In genomic region chr6:90736074-90736672, GRCm38 (mm10) we compare ENCODE assay signal across 8 mouse cellular contexts.
A peak's percentile ranks its signal among the peaks of the same experiment; 100 is the strongest.
DNase-seq lines count a peak whose midpoint lies in the region; ATAC-seq and TF ChIP-seq lines count a peak whose summit lies in the region.

No protein-coding gene starts in this region.

- TF ChIP-seq CTCF in heart, adult 2 months (IDR thresholded peaks at IDR 0.05) = no peak

- no peak for TF ChIP-seq EP300 in heart, adult 2 months (IDR thresholded peaks at IDR 0.05; ENCODE audit: insufficient read depth, low read depth, low read length)

- peak overlapping the region; percentile 85 for H3K27ac ChIP-seq in heart, adult 2 months
- H3K27ac ChIP-seq in embryonic facial prominence, embryonic 14.5 days (replicated peaks; ENCODE audit: low read depth, low read length) = no peak overlapping the region; the same call in 1 of the 2 replicates
- H3K27ac ChIP-seq in hindbrain, embryonic 14.5 days = peak overlapping the region; percentile 74
- peak overlapping the region; percentile 47 for H3K27ac ChIP-seq in limb, embryonic 15.5 days
- H3K27ac ChIP-seq in neural tube, embryonic 14.5 days (ENCODE audit: low read depth, low read length) = 0 out of 2 replicates have a peak overlapping the region, but pooled peaks have one; percentile 34

- H3K9ac ChIP-seq in heart, adult 2 months (ENCODE audit: low read depth, low read length) = peak overlapping the region; percentile 73
- peak overlapping the region; percentile 79 for H3K9ac ChIP-seq in embryonic facial prominence, embryonic 14.5 days (ENCODE audit: low read depth, low read length)
- peak overlapping the region; percentile 88 for H3K9ac ChIP-seq in hindbrain, embryonic 14.5 days
- peak overlapping the region; percentile 61 for H3K9ac ChIP-seq in limb, embryonic 15.5 days
- peak overlapping the region; percentile 96 for H3K9ac ChIP-seq in neural tube, embryonic 14.5 days (replicated peaks; ENCODE audit: low read depth, low read length)

- peak; percentile 51 for ATAC-seq in embryonic facial prominence, embryonic 14.5 days (ENCODE audit: low read depth)
- peak; percentile 69 for ATAC-seq in hindbrain, embryonic 14.5 days (ENCODE audit: low FRiP score)
- ATAC-seq in limb, embryonic 15.5 days (ENCODE audit: insufficient number of reproducible peaks, low FRiP score, low TSS enrichment, low read depth) = 0 out of 2 replicates have a peak, but pooled peaks have one; percentile 15
- peak; percentile 53 for ATAC-seq in neural tube, embryonic 14.5 days (ENCODE audit: low read depth)

- H3K36me3 ChIP-seq in heart, adult 2 months (ENCODE audit: control insufficient read depth, insufficient read depth, low read length) = no peaks in the 10 kb centered on the region
- no peaks in the 10 kb centered on the region for H3K36me3 ChIP-seq in embryonic facial prominence, embryonic 14.5 days (ENCODE audit: control insufficient read depth, insufficient read depth, low read length)
- H3K36me3 ChIP-seq in hindbrain, embryonic 14.5 days (replicated peaks; ENCODE audit: control insufficient read depth, insufficient read depth) = no peaks in the 10 kb centered on the region
- H3K36me3 ChIP-seq in limb, embryonic 15.5 days = no peaks in the 10 kb centered on the region
- no peaks in the 10 kb centered on the region for H3K36me3 ChIP-seq in neural tube, embryonic 14.5 days (ENCODE audit: control insufficient read depth, insufficient read depth, low read length)

- peaks cover 18% of the 10 kb centered on the region for H3K4me1 ChIP-seq in heart, adult 2 months (ENCODE audit: control insufficient read depth, insufficient read depth, low read length)
- peaks cover 10% of the 10 kb centered on the region for H3K4me1 ChIP-seq in embryonic facial prominence, embryonic 14.5 days (ENCODE audit: control insufficient read depth, insufficient read depth, low read length)
- H3K4me1 ChIP-seq in hindbrain, embryonic 14.5 days (replicated peaks; ENCODE audit: control insufficient read depth, insufficient read depth, low read length) = peaks cover 17% of the 10 kb centered on the region
- peaks cover 28% of the 10 kb centered on the region for H3K4me1 ChIP-seq in limb, embryonic 15.5 days
- H3K4me1 ChIP-seq in neural tube, embryonic 14.5 days (ENCODE audit: control insufficient read depth, insufficient read depth, low read length) = peaks cover 8% of the 10 kb centered on the region; the same call in 1 of the 2 replicates

- intact Hi-C loops in heart, adult 2 months (cut with DNase I) = loop anchor here (2.0 to 5.0 kb wide), 4 partner anchors 36 to 546 kb away; no protein-coding TSS in a partner anchor
- intact Hi-C loops in heart, postnatal 25 days (cut with DNase I) = loop anchor here (5.0 kb wide), 2 partner anchors 401 to 546 kb away; no protein-coding TSS in a partner anchor

- peak overlapping the region; percentile 82 for H3K4me3 ChIP-seq in heart, adult 2 months
- H3K4me3 ChIP-seq in embryonic facial prominence, embryonic 14.5 days (ENCODE audit: low read depth, low read length) = peak overlapping the region; percentile 82
- peak overlapping the region; percentile 87 for H3K4me3 ChIP-seq in hindbrain, embryonic 14.5 days (replicated peaks; ENCODE audit: low read length)
- H3K4me3 ChIP-seq in limb, embryonic 15.5 days = peak overlapping the region; percentile 78
- H3K4me3 ChIP-seq in neural tube, embryonic 14.5 days (ENCODE audit: low read depth, low read length) = peak overlapping the region; percentile 82

- WGBS in heart, adult 2 months = 1% methylated on average over 65 of the region's 69 CpGs
- WGBS in embryonic facial prominence, embryonic 14.5 days = 2% methylated on average over 28 of the region's 69 CpGs
- under 1% methylated on average over 55 of the region's 69 CpGs for WGBS in hindbrain, embryonic 14.5 days
- 1% methylated on average over 56 of the region's 69 CpGs for WGBS in limb, embryonic 15.5 days
- WGBS in neural tube, embryonic 14.5 days = under 1% methylated on average over 49 of the region's 69 CpGs

- H3K4me2 ChIP-seq in embryonic facial prominence, embryonic 14.5 days (ENCODE audit: low read depth, low read length) = peak overlapping the region; percentile 75
- peak overlapping the region; percentile 93 for H3K4me2 ChIP-seq in hindbrain, embryonic 14.5 days (replicated peaks)
- peak overlapping the region; percentile 96 for H3K4me2 ChIP-seq in limb, embryonic 15.5 days
- peak overlapping the region; percentile 99 for H3K4me2 ChIP-seq in neural tube, embryonic 14.5 days (ENCODE audit: low read depth, low read length)

- no peak for TF ChIP-seq POLR2A in heart, adult 2 months (IDR thresholded peaks at IDR 0.05; ENCODE audit: insufficient read depth, low read depth, low read length)

- no peaks in the 10 kb centered on the region for H3K9me3 ChIP-seq in embryonic facial prominence, embryonic 14.5 days (ENCODE audit: control insufficient read depth, low read length)
- no peaks in the 10 kb centered on the region for H3K9me3 ChIP-seq in hindbrain, embryonic 14.5 days (ENCODE audit: control insufficient read depth, low read length)
- H3K9me3 ChIP-seq in limb, embryonic 15.5 days = no peaks in the 10 kb centered on the region
- H3K9me3 ChIP-seq in neural tube, embryonic 14.5 days (ENCODE audit: control insufficient read depth, low read length) = no peaks in the 10 kb centered on the region

- H3K27me3 ChIP-seq in heart, adult 2 months (ENCODE audit: control insufficient read depth, insufficient read depth, low read length) = no peaks in the 10 kb centered on the region
- H3K27me3 ChIP-seq in embryonic facial prominence, embryonic 14.5 days (replicated peaks; ENCODE audit: control insufficient read depth, insufficient read depth, low read length) = no peaks in the 10 kb centered on the region
- no peaks in the 10 kb centered on the region for H3K27me3 ChIP-seq in hindbrain, embryonic 14.5 days (ENCODE audit: control insufficient read depth, insufficient read depth, low read length)
- H3K27me3 ChIP-seq in limb, embryonic 15.5 days = no peaks in the 10 kb centered on the region
- H3K27me3 ChIP-seq in neural tube, embryonic 14.5 days (ENCODE audit: control insufficient read depth, insufficient read depth, low read length) = no peaks in the 10 kb centered on the region

- peaks cover 2% of the 10 kb centered on the region; the same call in 1 of the 2 replicates for H3K79me2 ChIP-seq in heart, adult 2 months (replicated peaks; ENCODE audit: control insufficient read depth, insufficient read depth, low read length)

- peak; percentile 69 to 70 for DNase-seq in heart, adult 2 months
- no peak for DNase-seq in heart, postnatal 25 days (ENCODE audit: low spot score)
- DNase-seq in adrenal gland, adult 18-20 months (ENCODE audit: low spot score in 2 of 2) = peak; percentile 59 to 63
- DNase-seq in embryonic facial prominence, embryonic 14.5 days (ENCODE audit: low spot score) = peak; percentile 64
- DNase-seq in hindbrain, embryonic 14.5 days (ENCODE audit: low spot score) = no peak
- no peak for DNase-seq in natural killer cell, adult 2 months (ENCODE audit: low spot score in 2 of 2)

Comparison
In these comparisons a context has a peak if more than half of its experiments do, and no peak if none do; other contexts are left out.
1. DNase-seq: peak in heart, adult 2 months (2 of 2), adrenal gland, adult 18-20 months (2 of 2) and embryonic facial prominence, embryonic 14.5 days (single experiment); none in heart, postnatal 25 days (single experiment), hindbrain, embryonic 14.5 days (single experiment) and natural killer cell, adult 2 months (0 of 2).
2. ATAC-seq: peak in every context shown above with its lines; median percentile 69 in hindbrain, embryonic 14.5 days; 53 in neural tube, embryonic 14.5 days; 51 in embryonic facial prominence, embryonic 14.5 days; 15 in limb, embryonic 15.5 days.
3. Peak in every context shown above with its lines, with median percentiles within 50 percentile points of each other: H3K4me3 ChIP-seq, H3K9ac ChIP-seq and H3K4me2 ChIP-seq.